Mouse (Mus musculus): ENCODE results near the gene Dnajc12.
"Not testable (repeated sequence)": the region's sequence is repeated elsewhere in the genome, so short reads cannot be mapped to it uniquely, and the experiment has no call there.

The Dnajc12 gene

DNA sequence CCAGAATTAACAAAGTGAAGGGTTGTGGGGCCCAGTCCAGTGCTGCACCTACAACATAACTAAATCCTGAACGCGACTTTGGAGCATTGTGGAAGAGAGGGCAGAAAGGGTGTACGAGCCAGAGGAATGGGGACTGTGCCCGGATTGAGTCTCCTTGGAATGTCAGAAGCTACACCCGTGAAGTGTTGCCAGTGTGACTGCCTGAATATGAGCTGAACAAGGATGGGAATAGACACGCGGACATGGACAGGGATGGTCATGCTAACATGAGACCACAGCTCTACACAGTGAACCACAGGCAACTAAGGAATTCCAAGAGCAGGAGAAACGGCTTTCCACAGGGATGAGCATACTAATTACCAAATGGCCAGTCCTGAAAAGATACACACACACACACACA, 49.9 kb downstream of the Dnajc12 start:
- DNase-seq: no peak

DNA sequence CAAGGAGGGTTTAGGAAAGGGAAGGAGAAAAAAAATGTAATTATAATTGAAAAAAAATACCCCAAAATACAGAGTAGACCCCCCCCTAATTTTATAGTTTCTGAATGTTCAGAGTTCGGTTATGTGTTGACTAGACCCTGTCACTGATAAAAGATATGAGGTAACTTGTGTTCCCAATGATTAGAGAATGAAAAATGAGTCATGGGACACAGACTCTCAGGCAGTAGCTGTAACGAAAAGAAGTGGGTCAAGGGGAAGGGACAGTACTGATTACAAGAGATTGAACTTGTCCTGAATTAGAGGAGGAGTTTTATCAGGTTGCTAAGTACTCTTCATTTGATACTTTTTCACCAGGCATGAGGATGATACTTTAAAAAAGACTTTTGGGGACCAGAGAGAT, 50.6 kb downstream of the Dnajc12 start:
- no peak for DNase-seq

- DNase-seq: no peak
These were observed 56.6 kb downstream of the Dnajc12 start for GRCm38 (mm10) chr10:63438736-63439262.

GRCm38 (mm10) chr10:63439694-63440228, 57.5 kb downstream of the Dnajc12 start:
- no peak for DNase-seq

- not testable (repeated sequence) for DNase-seq
These were observed 62.6 kb downstream of the Dnajc12 start for GRCm38 (mm10) chr10:63444602-63445387.

DNA sequence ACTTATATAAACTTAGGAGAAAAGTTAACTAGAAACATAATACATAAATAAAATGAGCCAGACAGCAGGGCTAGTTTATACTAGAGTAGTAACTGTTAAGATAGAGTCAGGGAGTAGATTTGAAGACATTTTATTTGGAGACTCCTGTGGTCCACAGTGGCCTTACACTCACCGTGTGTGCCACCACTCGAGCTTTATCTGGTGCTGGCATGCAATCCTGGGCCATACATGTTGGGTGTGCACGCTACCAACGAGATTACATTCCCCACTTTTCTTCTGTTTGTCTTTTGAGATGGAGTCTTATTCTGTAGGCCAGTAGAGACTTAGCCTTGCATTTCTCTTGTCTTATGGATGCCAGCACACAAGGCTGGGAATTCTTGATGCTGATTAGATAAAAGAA, 71.7 kb downstream of the Dnajc12 start:
- no peak for DNase-seq

DNA sequence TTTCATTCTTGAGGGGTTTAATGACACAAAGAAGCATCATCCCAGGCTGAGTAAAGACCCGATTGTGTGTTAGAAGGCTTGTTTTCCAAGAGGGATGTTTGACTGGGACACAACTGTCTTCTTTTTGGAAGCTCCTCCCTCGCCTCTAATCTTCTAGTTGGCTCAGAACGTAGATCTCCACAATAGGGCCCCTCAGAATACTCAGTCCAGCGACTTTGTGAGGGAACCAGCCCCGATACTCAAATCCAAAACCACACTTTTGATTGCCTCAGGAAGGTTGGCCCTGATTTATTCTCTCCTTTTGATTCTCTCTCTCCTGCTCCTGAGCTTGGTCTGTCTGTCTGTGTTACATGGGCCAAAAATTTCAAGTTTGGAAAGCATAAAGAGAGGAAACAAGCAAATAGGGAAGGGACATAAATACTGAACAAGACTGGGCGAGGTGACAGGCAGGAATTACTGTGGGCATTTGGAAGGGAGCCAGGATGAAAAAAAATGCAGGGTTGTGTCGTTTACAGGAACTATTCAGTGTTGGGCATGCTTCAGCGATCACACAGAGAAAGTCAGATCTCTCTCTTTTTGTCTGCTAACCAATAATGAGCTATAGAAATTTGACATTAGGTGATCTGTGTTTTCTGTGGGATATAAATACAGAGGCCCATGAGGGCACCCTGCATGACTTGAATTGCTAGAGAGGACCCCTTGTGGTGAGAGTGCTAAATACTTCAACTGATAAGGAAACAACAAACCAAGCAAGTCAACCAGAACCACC, 73.1 kb downstream of the Dnajc12 start:
- no peak for DNase-seq

DNA sequence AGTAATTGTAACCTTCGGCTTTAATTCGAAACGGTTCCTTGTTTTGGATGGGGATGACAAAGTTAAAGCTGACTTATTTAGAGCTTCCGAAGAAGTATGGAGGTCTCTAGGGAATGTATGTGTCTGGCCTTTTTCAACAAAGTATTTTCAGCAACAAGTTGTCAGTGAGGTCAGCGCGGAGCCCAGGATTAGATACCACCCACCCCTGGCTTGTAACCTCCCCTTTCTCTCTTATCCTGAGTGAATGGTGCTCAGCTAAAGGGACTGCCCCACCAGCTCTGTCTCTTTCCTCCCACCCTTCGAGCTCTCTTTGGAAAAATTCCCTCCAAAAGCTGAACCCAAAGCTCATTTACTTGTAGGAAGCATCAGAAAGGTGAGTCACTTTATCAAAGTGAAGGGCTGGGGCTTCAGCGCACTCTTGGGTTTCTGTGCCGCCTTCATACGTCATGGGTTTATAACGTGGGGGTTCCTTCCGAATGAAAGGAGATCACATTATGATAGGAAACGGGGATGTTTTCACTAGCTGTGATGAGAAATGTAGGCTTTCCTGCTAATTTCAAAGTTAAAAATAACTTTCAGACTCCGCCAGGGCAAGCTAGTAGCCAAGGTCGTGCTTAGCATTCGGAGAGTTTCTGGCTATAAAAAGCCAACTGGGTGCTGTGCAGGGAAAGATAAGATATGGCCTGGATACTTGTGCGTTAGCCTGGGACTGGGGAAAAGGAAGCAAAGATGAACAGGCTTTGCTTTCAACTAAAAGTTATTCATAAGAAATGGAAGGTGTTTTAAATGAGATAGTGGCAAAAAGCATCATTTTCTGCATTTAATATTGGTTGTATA, 75.3 kb downstream of the Dnajc12 start:
- no peak for DNase-seq
